Mouse (Mus musculus): Measurements from ENCODE around the gene Mttp.

DNA sequence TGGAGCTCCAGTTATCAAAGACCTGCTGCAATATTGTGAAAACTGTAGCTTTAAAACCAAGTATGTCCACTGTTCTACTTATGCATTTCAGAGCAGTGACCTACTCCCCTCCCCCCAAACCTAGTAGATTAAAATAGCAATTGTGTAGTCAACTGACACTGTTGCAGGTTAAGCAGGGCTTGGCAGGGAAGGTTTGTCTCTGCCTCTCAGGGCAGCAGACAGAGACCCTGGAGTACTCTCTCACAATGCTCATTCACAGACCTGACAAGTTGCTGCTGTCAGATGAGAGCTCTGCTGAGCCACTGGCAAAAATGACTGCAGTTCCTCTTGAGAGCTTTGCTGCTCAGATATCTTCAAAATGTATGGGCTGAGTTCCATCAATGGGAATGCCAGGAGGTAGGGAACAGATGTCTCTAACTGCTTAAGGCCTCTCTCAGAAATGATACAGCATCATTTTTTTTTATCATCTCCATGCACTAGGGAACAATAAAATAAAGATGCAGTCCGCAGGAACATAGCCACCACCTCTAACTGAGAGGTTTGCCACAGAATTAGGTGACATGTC lies 61.6 kb downstream of the Mttp start:
- TF ChIP-seq CTCF (conservative IDR thresholded peaks at IDR 0.05; ENCODE audit: low read length) (no peak), POU5F1 (IDR thresholded peaks at IDR 0.05; ENCODE audit: borderline replicate concordance, low read length) (no peak), NANOG (IDR thresholded peaks at IDR 0.05; ENCODE audit: borderline replicate concordance, low read length) (no peak)
